Mouse (Mus musculus) small intestine, adult 2 months (tissue): Measurements from ENCODE around the gene Htra3. TPM values are rescaled to one million over a fixed set of nuclear protein-coding genes. Genes with fewer than 3 reads are reported as not detected.

Source experiments
- H3K27ac ChIP-seq: fragments of 200-500 bp; 2 replicates; pipeline ENCODE4 v1.5.1; 2012; ENCODE audit warnings: low read depth, low read length, control low read depth, inconsistent platforms; ENCODE audit not compliant: insufficient read depth
- H3K27me3 ChIP-seq: fragments of 200-500 bp; 2 replicates; pipeline ENCODE4 v1.6.1; 2012; ENCODE audit warnings: mild to moderate bottlenecking, moderate library complexity, low read length, inconsistent platforms; ENCODE audit not compliant: control insufficient read depth, insufficient read depth
- H3K36me3 ChIP-seq: fragments of 200-500 bp; 2 replicates; pipeline ENCODE4 v1.6.1; 2012; ENCODE audit warnings: mild to moderate bottlenecking, low read length, control low read depth, inconsistent platforms; ENCODE audit not compliant: control insufficient read depth, insufficient read depth
- H3K4me1 ChIP-seq: fragments of 200-500 bp; 2 replicates; pipeline ENCODE4 v1.6.1; 2012; ENCODE audit warnings: low read length, inconsistent platforms, mixed read lengths; ENCODE audit not compliant: control insufficient read depth, insufficient read depth, insufficient read length
- H3K4me3 ChIP-seq: fragments of 200-500 bp; 2 replicates; pipeline ENCODE4 v1.5.1; 2012; ENCODE audit warnings: low read depth, mild to moderate bottlenecking, control low read depth, inconsistent platforms, low read length, moderate library complexity
- CTCF ChIP-seq: fragments of 200-500 bp; IDR thresholded peaks from 2 replicates; pipeline ENCODE4 v1.5.1; 2012; ENCODE audit warnings: low read depth, mild to moderate bottlenecking, control low read depth, inconsistent platforms, low read length, moderate library complexity, mixed read lengths; ENCODE audit not compliant: insufficient replicate concordance, insufficient read length; ENCODE audit errors: extremely low read depth
- POLR2A ChIP-seq: fragments of 200-500 bp; IDR thresholded peaks from 2 replicates; pipeline ENCODE4 v1.6.1; 2012; ENCODE audit warnings: low read depth, mild to moderate bottlenecking, control low read depth, inconsistent platforms, low read length, moderate library complexity
- WGBS: fragments of 180-500 bp; shearing (Covaris S2); methylation state at CpG from one replicate; pipeline ENCODE4 v1.1.7; 2018; 5-methylcytosine and 5-hydroxymethylcytosine counted together
- polyA plus RNA-seq: library from polyadenylated mRNA; depleted of rRNA; stranded (reverse); fragments of >200 nt; gene quantifications from 2 replicates; pipeline ENCODE4 v1.2.3, GENCODE M21; 2012

Htra3 gene
- polyA plus RNA-seq, 1 experiment = 63.6 TPM

- no peak for TF ChIP-seq POLR2A
- TF ChIP-seq CTCF = no peak
- Histone ChIP-seq H3K36me3 (no peaks in the 10 kb centered on the region), H3K27me3 (no peaks in the 10 kb centered on the region), H3K27ac (no peak overlapping the region), H3K4me1 (no peaks in the 10 kb centered on the region; the same call in 1 of the 2 replicates), H3K4me3 (no peak overlapping the region)
- WGBS = 83% methylated on average over 4 of the region's 4 CpGs
Observed at GRCm38 (mm10) chr5:35686336-35686735, 6.8 kb upstream of the Htra3 start.

GRCm38 (mm10) chr5:35685079-35685478 is 5.5 kb upstream of the Htra3 start:
- H3K27ac ChIP-seq = no peak overlapping the region
- no peak overlapping the region for H3K4me3 ChIP-seq
- TF ChIP-seq POLR2A = no peak
- TF ChIP-seq CTCF = no peak
- H3K36me3 ChIP-seq = no peaks in the 10 kb centered on the region
- H3K27me3 ChIP-seq = no peaks in the 10 kb centered on the region
- H3K4me1 ChIP-seq = no peaks in the 10 kb centered on the region; the same call in 1 of the 2 replicates
- WGBS = 46% methylated on average over 3 of the region's 3 CpGs

- whole genome bisulfite sequencing = 57% methylated on average over 2 of the region's 2 CpGs
- no peaks in the 10 kb centered on the region for H3K36me3 ChIP-seq
- no peak overlapping the region for H3K27ac ChIP-seq
- H3K4me3 ChIP-seq = no peak overlapping the region
- TF ChIP-seq POLR2A (no peak), CTCF (peak; percentile 57; the same call in 1 of the 2 replicates)
- peaks cover 11% of the 10 kb centered on the region for H3K27me3 ChIP-seq
- peaks cover 3% of the 10 kb centered on the region for H3K4me1 ChIP-seq
Observed at GRCm38 (mm10) chr5:35680958-35681357, 1.4 kb upstream of the Htra3 start.

- 89% methylated on average over 7 of the region's 7 CpGs for WGBS
- no peak for TF ChIP-seq POLR2A
- no peak for TF ChIP-seq CTCF
- no peak overlapping the region for H3K4me3 ChIP-seq
- H3K27me3 ChIP-seq = peaks cover 11% of the 10 kb centered on the region
- H3K4me1 ChIP-seq = peaks cover 25% of the 10 kb centered on the region
- H3K27ac ChIP-seq = no peak overlapping the region
- H3K36me3 ChIP-seq = no peaks in the 10 kb centered on the region
Observed at GRCm38 (mm10) chr5:35676964-35677363, 2.6 kb downstream of the Htra3 start.

GRCm38 (mm10) chr5:35674081-35674555 is 5.5 kb downstream of the Htra3 start:
- peak overlapping the region; percentile 8; the same call in 1 of the 2 replicates for H3K27ac ChIP-seq

GRCm38 (mm10) chr5:35673086-35673485 is 6.5 kb downstream of the Htra3 start:
- H3K27me3 ChIP-seq = no peaks in the 10 kb centered on the region; the same call in 1 of the 2 replicates
- H3K36me3 ChIP-seq = no peaks in the 10 kb centered on the region
- 0 out of 2 replicates have a peak overlapping the region, but pooled peaks have one; percentile 30 for H3K27ac ChIP-seq
- 19% methylated on average over 7 of the region's 7 CpGs for WGBS
- peaks cover 27% of the 10 kb centered on the region for H3K4me1 ChIP-seq
- TF ChIP-seq CTCF (no peak), POLR2A (no peak)
- H3K4me3 ChIP-seq = no peak overlapping the region

More at GRCm38 (mm10) chr5:35674081-35674555, 5.5 kb downstream of the Htra3 start:
- H3K27me3 ChIP-seq = peaks cover 4% of the 10 kb centered on the region
- H3K4me3 ChIP-seq = no peak overlapping the region
- no peaks in the 10 kb centered on the region for H3K36me3 ChIP-seq
- WGBS = 16% methylated on average over 4 of the region's 4 CpGs
- TF ChIP-seq POLR2A (no peak), CTCF (no peak)
- peaks cover 29% of the 10 kb centered on the region for H3K4me1 ChIP-seq

GRCm38 (mm10) chr5:35672581-35672980 is 7.0 kb downstream of the Htra3 start:
- Histone ChIP-seq H3K36me3 (no peaks in the 10 kb centered on the region), H3K4me3 (no peak overlapping the region), H3K27ac (0 out of 2 replicates have a peak overlapping the region, but pooled peaks have one; percentile 30), H3K4me1 (peaks cover 27% of the 10 kb centered on the region), H3K27me3 (no peaks in the 10 kb centered on the region)
- TF ChIP-seq POLR2A (no peak), CTCF (no peak)
- 70% methylated on average over 1 of the region's 1 CpGs for WGBS
